Mouse (Mus musculus): ENCODE measurements around the gene Gm4969.
A peak's percentile ranks its signal among the peaks of the same experiment; 100 is the strongest.

The Gm4969 gene

GRCm38 (mm10) chr7:19136673-19137334 is 18.6 kb upstream of the Gm4969 start:
- no peak for DNase-seq (ENCODE audit: low spot score)

GRCm38 (mm10) chr7:19136168-19136567 is 18.0 kb upstream of the Gm4969 start:
- no peak for DNase-seq (ENCODE audit: low spot score)

- DNase-seq (ENCODE audit: low spot score): peak; percentile 95
Measured at GRCm38 (mm10) chr7:19131324-19131848, 13.2 kb upstream of the Gm4969 start.

GRCm38 (mm10) chr7:19130657-19131056 is 12.5 kb upstream of the Gm4969 start:
- DNase-seq (ENCODE audit: low spot score): no peak

GRCm38 (mm10) chr7:19129396-19129795 is 11.2 kb upstream of the Gm4969 start:
- DNase-seq (ENCODE audit: low spot score): no peak

GRCm38 (mm10) chr7:19127744-19128143 is 9.6 kb upstream of the Gm4969 start:
- no peak for DNase-seq (ENCODE audit: low spot score)

DNA sequence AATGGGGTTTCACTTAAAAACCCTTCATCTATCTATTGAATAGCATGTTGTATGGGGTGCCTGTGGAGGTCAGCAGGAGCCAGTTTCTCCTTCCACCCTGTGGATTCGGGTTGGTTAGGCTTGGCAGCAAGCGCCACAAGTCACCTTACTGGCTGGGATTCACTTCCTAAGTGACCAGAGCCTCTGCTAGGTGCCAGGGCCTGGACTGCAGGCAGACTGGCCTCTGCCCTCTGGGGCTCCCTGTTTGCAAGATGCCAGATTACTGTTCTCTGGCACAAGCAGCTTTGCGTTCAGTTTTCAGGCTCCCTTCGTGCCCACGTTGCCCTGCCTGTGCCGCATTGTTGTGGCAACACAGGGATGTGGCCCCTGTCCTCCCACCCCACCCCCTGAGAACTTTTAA is 6.5 kb upstream of the Gm4969 start:
- DNase-seq (ENCODE audit: low spot score): no peak

GRCm38 (mm10) chr7:19121686-19122085 is 3.5 kb upstream of the Gm4969 start:
- DNase-seq (ENCODE audit: low spot score): no peak

DNA sequence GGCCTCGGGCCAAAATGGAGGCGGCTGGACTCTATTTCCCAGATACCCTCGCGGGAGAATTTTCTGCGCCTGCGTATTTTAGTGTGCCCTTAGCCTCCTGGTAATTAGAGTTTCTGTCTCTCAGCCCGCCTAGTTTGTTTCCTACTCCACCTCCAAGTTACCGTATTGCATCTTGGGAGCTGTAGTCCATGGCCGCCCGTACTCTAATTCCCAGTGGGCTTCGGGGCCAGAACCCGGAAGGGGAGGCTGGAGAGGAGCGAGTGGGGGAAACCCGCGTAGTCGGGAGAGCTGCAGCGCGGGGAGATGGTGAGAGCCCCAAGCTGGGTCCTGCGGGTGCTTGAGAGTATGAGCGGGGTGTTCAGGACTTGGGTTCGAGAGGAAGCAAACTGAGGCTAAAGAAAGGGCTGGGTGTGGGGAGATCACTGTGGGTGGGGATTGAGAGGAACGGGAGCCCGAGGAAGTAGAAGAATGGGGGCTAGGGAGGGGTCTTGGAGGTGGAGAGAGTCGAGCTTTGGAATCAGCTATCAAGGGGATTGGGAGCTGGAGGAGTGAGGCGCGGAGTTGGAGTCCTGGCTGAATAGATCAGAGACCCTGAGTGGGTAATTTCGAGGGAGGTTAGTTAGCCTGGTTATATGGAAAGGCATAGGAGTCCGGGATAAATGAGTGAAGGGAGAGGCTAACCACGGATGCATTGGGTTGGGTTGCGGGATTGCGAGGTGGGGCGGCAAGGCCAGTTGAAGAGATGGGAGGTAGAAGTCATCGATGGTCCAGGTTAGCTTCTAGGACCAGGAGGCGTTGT is 1.7 kb upstream of the Gm4969 start, which contains the start of gene Fbxo46:
Fbxo46 (plus strand) TSS at position 229 of the 799 bp plus-strand sequence.
- peak; percentile 97 for DNase-seq (ENCODE audit: low spot score)

DNA sequence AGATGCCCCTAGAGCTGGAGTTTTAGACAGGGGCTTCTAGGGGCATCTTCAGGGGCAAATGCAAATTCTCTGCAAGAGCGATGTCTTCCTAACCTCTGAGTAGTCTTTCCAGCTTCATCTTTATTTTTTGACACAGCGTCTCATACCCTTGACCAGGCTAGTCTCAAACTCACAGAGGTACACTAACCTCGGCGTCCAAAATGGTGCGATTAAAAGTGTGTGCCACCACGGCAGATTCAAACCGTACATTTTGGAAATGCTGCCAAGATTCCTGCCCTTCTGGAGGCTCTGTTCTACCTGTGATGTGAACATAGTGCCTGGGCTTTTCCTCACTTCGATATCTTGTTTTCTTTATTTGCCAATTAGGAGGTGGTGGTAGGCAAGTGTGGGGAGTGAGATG is 915 bp upstream of the Gm4969 start:
- DNase-seq (ENCODE audit: low spot score): no peak

DNA sequence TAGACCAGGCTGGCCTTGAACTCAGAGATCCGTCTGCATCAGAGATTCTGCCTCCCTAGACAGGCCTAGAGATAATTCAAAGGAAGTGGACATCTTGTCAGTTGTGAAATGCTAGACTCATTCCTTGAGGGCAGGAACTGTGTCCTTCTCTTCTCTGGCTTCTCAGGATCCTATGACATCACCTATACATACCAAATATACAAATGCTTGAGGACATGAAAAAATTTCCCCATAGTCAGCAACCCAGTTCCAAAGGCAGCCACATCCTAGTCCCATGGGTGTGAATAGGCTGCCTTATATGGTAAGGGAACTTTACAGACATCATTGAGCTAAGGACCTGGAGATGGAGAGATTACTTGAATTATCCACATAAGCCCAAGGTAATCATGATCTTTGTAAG is 8.6 kb downstream of the Gm4969 start:
- no peak for DNase-seq (ENCODE audit: low spot score)

- no peak for DNase-seq (ENCODE audit: low spot score)
Measured at GRCm38 (mm10) chr7:19107436-19107835, 10.7 kb downstream of the Gm4969 start.

DNA sequence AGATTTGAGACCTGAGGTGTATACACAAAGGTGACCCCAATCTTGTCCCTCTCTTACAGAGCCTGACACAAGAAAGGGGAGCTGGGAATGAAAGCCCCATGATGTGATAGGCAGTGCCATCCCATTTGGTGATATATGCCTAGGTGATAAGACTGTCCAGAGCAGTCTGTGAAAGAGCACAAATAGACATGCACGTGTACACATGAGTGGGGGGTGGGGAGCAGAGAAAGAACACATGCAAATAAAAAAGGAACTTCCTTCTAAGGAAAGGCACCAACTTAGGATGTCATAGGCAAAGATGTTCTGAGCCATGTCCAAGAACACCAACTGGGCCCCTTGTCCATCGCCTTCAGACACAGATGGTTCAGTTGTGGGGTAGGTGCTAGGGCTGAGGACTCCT is 13.7 kb downstream of the Gm4969 start:
- no peak for DNase-seq (ENCODE audit: low spot score)

DNA sequence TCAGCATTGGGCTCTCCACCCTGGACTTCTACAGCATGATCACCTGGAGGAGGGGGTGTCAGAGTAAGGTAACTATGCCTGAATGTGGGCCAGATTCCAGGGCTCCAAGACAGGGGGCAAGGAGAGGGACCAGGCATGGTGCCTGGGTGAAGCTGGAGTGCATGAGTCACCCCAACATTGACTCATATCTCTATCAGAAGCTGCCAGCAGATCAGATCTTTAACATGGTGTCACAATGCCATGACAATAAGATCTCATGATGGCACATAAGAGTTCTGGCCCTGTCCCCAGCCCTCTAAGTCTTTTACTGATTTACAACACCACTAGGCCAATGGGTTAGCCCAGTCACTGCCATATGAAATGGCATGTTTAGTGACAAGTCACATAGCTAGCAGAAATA is 14.4 kb downstream of the Gm4969 start:
- DNase-seq (ENCODE audit: low spot score): no peak

DNA sequence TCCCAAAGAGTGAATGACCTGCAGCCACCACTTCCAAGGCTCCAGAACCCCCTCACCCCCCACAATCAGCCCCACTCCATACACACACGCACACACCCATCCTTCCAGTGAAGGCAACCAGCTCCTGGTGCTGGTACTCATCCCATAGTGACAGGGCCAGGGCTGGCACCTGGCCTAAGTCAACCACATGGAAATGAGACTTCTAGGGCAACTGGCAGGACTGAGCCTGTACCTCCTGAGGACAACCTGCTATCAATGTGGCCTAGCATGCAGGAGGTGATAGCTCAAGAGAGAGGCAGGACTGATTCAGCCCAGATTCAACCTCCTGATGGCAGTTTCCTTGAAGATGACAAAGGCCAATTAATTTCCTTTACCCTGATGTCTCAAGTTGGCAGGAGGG is 17.9 kb downstream of the Gm4969 start:
- DNase-seq (ENCODE audit: low spot score): no peak

DNA sequence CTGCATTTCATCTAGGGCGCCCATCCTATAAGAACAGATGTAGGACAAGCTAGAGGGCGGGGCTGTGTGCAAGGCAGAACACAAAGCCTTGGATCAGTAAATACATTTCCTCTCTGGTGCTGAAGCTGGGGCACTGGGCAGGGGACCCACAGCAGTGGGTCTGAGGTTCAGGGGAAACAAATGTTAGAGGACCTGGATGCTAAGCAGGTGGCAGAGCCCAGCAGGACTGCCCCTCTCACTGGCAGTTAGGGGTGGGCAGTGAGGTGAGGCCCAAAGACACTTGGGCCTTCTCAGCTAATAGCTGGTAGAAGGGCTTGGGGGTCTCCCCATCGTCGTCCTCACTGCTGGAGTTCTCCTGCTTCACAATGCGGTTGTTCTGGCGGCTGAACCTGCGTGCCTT is 19.4 kb downstream of the Gm4969 start:
- no peak for DNase-seq (ENCODE audit: low spot score)

GRCm38 (mm10) chr7:19097863-19098262 is 20.3 kb downstream of the Gm4969 start:
- no peak for DNase-seq (ENCODE audit: low spot score)

DNA sequence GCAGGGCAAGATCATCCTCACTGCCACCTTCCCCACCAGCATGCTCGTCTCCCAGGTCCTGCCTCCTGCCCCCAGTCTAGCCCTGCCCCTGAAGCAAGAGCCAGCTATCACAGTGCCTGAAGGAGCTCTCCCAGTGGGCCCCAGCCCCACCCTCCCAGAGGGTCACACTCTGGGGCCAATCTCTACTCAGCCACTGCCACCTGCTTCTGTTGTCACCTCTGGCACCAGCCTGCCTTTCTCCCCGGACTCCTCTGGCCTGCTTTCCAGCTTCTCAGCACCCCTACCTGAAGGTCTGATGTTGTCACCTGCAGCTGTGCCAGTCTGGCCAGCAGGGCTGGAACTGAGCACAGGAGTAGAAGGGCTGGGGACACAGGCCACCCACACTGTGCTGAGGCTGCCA is 21.0 kb downstream of the Gm4969 start:
- DNase-seq (ENCODE audit: low spot score): no peak

- no peak for DNase-seq (ENCODE audit: low spot score)
Measured at GRCm38 (mm10) chr7:19096421-19096976, 21.7 kb downstream of the Gm4969 start.

DNA sequence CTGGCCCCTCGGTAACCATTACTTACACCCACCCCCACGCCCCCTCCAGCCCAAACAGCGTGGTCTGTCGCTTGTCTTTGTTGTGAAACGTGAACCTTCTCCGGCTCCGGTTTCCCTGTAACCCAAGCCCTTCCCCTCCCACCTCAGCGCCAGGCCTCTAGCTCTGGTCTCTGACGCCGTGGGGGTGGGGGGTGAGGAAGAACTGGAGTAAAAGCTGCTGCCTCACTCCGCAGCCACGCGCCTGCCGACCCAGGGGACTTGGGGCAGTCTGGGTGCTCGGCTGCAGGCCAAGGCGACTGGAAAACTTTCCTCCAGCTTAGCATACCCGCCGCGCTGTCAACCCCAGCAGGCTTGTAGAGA is 22.4 kb downstream of the Gm4969 start:
- no peak for DNase-seq (ENCODE audit: low spot score)

DNA sequence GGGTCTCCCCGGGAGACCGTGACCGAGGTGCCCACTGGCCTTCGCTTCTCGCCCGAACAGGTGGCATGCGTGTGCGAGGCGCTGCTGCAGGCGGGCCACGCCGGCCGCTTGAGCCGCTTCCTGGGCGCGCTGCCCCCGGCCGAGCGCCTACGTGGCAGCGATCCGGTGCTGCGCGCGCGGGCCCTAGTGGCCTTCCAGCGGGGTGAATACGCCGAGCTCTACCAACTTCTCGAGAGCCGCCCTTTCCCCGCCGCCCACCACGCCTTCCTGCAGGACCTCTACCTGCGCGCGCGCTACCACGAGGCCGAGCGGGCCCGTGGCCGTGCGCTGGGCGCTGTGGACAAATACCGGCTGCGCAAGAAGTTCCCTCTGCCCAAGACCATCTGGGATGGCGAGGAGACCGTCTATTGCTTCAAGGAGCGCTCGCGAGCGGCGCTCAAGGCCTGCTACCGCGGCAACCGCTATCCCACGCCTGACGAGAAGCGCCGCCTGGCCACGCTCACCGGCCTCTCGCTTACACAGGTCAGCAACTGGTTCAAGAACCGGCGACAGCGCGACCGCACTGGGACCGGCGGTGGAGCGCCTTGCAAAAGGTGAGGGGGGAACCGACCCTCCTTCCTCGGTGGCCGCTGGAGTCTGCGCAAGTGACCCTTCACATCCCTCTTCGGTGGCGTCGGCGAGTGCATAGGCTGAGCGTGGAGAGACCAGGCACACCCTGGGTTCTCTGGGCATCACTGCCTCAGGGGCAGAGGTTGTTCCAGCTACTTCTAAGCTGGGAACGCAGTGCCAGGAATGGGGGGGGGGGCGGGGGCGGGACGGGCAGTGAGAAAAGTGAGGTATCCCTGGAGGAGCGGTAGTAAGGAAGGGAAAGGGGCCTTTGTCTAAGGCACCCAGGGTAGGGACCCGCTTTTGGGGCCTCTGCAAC is 23.1 kb downstream of the Gm4969 start:
- peak; percentile 25 for DNase-seq (ENCODE audit: low spot score)

- DNase-seq (ENCODE audit: low spot score): peak; percentile 41
Measured at GRCm38 (mm10) chr7:19094471-19094825, 23.7 kb downstream of the Gm4969 start, which contains the start of gene Six5. Gene Six5 (plus strand): TSS chr7:19094594.

Data from T-cell, adult 2 months (primary cell).